Mouse (Mus musculus): ENCODE data around the gene Cdh13.

DNA sequence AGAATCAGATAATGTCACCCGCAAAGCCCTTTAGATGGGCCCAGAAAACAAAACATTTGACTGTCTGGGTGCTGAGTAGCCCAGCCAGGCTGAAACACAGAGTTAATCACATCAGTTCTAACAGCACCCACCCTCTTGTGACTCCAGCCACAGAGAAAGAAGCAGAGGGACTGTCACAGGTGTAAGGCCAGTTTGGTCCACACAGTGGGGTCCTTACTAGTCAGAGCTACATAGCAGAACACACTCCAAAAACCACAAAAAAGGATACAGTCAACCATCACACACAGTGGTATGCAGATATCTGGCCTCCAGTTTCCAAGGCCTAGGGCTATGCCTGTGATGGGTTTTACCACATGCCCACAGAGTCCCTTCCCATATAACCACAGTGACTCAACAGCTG lies 703.3 kb downstream of the Cdh13 start:
- TF ChIP-seq EP300 (optimal IDR thresholded peaks at IDR 0.05) = no peak
- no peak for TF ChIP-seq CTCF (IDR thresholded peaks at IDR 0.05; ENCODE audit: low read depth)

Measured in stomach, postnatal 0 days (tissue).